Mouse (Mus musculus): ENCODE results near the gene Pla2g4d. TPM values are rescaled to one million over a fixed set of nuclear protein-coding genes. Genes with fewer than 3 reads are reported as not detected.

Pla2g4d gene
- total RNA-seq (2017) = not detected in 3 replicates

DNA sequence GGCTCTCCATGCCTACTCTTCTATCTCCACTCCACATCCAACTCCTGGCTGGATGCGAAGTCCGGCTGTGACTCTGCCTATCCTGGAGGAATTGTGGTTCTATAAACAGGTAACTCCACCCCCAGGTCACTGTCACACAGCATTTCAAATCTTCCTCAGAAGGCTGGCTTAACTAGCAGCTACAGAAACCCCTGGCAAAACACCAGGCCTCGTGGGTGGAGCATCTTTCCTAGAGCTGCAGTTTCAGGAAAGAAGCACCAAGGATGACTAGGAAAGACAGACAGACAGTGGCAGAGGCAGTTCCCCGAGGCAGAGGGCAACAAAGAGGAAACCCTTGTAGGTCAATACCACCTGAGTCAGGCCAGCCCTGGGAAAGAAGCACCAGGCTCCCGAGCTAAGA is at the start of gene Pla2g4d:
Gene Pla2g4d (minus strand): TSS at position 203 of the 400 bp plus-strand sequence.
- ATAC-seq (replicated peaks; ENCODE audit: insufficient number of reproducible peaks, low FRiP score, low TSS enrichment, poor library complexity, severe bottlenecking) = no peak

DNA sequence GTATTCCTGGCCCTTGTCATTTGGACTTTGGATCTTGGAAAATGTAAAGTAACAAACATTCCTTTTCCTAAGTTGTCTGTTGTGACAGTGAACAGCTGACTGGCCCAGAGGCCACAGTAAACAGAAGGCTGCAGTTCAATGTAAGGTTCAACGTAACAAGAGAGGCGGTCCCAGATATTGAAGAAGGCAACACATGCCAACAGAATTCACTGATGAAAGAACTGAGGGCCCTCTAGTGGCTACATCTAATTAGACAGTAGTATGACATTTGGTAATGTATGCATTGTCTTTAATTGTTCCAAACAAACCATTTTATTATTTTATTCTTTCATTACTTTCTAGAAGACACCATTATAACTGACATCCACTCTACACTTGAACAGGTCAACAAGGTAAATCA is 48.9 kb upstream of the Pla2g4d start:
- no peak for ATAC-seq (replicated peaks; ENCODE audit: insufficient number of reproducible peaks, low FRiP score, low TSS enrichment, poor library complexity, severe bottlenecking)

DNA sequence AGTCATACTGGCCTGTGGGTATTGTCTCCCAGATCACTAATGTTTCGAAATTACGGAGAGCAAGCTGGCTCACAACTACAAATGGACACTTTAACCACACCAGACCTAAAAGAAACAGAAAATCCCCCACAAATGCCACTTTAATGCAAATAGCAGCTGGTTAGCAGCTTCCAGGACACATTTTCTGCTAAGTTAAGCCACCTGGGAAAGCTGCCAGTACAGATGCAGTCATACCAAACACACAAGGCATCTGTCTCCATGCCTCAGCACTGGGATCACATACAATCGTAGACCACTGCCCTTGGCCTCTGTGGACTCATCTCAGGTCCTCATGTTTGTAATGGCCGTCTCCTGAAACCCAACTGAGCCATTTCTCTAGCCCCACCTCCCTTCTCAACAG is 42.6 kb upstream of the Pla2g4d start:
- no peak for ATAC-seq (replicated peaks; ENCODE audit: insufficient number of reproducible peaks, low FRiP score, low TSS enrichment, poor library complexity, severe bottlenecking)

DNA sequence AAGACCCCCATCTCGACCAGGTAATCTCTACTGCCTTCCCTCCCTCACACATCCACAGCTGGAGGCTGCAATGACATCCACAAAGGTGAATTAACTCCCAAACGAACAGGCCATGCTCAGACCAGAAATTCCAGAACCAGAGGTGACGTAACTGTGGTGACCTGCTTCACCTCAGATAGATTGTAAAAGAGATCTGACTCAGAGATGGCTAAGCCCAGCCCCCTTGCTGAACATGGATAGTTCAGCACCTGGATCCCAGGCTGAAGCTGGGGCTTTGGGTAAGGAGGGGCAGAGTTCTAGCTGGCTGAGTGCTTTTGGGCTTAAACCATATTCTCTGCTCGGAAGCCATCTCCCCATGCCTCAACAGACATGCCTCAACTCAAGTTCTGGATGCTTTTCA is 26.1 kb upstream of the Pla2g4d start:
- no peak for ATAC-seq (replicated peaks; ENCODE audit: insufficient number of reproducible peaks, low FRiP score, low TSS enrichment, poor library complexity, severe bottlenecking)

DNA sequence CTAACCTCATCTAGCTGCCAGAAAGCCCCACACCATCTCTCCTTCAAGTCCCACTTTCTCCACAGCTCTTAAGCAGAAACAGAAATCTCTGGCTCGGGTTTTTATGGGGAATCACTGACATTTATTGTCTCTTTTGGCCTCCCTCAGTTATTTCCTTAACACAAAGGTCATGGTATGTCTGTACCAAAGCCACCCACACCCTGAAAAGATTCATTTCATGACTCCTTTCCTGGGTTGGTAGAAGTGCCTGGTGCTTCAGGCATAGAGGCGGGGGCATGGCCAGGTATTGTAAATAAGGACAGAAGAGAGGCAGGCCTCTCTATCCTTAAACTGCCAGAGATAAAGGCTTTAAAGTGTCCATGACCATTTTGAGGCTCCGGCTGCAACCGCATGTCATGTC is 25.5 kb upstream of the Pla2g4d start:
- no peak for ATAC-seq (replicated peaks; ENCODE audit: insufficient number of reproducible peaks, low FRiP score, low TSS enrichment, poor library complexity, severe bottlenecking)

DNA sequence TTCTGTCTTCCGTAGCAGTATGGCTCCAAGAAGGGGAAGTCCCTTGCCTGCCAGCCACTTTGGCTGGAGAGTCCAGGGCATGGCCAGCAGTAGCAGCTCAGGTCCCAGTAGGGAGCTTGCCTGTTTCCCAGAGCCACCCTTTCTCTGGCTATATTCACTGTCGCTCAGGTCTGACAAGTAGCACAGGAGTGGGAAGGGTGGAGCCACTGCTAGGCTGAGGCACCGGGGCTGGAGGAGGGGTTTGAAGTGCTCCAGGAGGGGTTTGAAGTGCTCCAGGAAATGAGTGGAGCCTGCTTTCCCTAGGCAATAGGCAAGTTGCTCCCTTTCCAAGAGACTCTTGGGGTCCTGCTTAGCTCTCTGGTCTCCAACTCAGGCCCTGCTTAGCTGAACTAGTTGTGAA is 25.0 kb upstream of the Pla2g4d start, which contains the start of gene Pla2g4f:
Gene Pla2g4f (minus strand): TSS at position 190 of the 400 bp plus-strand sequence.
- ATAC-seq (replicated peaks; ENCODE audit: insufficient number of reproducible peaks, low FRiP score, low TSS enrichment, poor library complexity, severe bottlenecking) = no peak

DNA sequence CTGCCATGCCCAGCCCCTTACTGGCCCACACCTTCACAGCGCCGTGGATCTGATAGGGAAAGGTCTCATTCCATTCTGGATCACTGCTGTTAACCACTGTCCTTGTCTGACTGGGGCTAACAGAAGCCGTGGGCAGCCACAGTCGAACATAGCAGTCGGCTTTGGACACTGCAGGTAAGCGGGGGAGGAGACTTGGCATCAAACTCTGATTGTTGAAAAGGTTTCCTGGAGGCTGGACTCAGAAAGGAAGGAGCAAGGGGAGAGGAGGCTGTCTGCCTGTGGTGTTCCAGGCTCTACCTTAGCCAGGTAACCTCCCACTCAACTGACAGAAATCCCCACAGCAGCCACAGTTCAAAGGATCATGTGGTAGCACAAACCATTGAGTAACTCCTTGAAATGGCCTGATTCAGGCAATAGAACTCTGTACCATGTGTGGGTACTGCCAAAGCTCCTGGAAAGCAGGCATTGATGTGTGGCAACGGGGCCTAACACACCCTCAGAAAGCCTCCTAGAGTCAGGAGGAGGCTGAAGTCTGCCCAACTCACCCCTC is 23.4 kb upstream of the Pla2g4d start:
- no peak for ATAC-seq (replicated peaks; ENCODE audit: insufficient number of reproducible peaks, low FRiP score, low TSS enrichment, poor library complexity, severe bottlenecking)

DNA sequence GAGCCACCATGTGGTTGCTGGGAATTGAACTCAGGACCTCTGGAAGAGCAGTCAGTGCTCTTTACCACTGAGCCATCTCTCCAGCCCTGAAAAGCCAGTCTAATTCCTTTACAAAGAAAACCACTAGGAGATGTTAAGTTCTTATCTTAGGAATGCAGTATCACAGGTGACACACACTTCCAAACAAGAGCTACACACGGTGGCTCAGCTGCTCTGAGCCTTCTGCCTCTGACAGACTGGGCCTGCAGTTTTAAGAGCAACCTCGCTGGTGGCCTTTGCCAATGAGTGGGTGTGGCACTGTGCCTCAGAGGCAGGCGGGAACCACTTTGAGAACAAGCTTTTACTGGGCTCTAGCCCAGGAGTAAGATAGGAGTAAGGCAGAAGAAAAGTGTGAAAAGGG is 15.1 kb upstream of the Pla2g4d start:
- no peak for ATAC-seq (replicated peaks; ENCODE audit: insufficient number of reproducible peaks, low FRiP score, low TSS enrichment, poor library complexity, severe bottlenecking)

DNA sequence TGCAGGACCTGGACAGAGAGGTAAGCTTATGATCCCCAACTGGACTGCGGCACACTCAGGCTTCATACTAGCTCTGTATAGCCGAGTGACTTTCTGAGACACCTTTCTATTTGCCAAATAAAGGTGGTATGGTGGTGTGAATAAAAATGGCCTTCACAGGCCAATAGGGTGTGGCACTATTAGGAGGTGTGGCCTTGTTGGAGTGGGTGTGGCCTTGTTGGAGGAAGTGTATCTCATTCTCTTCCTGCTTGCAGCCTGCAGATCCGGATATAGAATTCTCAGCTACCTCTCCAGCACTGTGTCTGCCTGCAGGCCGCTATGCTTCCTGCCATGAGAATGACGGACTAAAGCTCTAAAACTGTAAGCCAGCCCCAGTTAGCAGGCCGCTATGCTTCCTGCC is 12.1 kb upstream of the Pla2g4d start:
- no peak for ATAC-seq (replicated peaks; ENCODE audit: insufficient number of reproducible peaks, low FRiP score, low TSS enrichment, poor library complexity, severe bottlenecking)

DNA sequence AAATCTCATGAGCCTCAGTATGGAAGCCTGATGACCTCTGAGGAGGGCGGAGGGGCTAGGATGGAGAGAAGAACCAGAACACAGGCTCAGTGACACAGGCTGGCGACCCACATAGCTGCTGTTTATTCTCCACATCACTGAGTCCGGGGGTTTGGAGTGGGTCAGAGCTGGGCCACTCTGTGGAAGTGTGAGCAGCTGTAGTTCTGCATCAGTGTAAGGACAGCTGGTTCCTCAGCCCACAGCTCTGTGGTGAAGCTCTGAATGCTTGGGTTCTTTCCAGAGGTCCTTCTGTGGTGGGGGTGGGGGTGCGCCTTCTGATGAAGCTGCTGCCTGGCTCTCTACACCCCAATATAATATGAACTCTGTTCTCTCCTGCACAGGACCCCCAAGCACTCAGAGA is 10.9 kb upstream of the Pla2g4d start:
- no peak for ATAC-seq (replicated peaks; ENCODE audit: insufficient number of reproducible peaks, low FRiP score, low TSS enrichment, poor library complexity, severe bottlenecking)

DNA sequence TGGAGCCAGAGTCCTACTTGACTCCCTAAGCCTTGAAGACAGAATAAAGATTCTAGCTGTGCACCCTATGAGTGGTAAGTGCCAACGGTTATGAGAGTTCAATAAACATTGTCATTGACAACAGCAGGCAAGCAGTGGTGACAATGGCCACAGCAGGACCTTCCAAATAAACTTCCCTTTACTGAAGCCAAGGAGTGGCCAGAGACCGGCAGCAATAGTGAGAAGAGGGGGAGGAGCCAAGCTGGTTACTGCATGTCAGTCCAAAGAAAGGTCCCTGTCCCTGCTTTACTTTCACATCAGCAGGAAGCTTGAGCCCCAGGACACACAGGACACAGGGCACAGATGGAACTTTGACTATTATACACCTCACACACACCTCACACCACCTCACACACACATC is 7.2 kb upstream of the Pla2g4d start:
- ATAC-seq (replicated peaks; ENCODE audit: insufficient number of reproducible peaks, low FRiP score, low TSS enrichment, poor library complexity, severe bottlenecking) = no peak

DNA sequence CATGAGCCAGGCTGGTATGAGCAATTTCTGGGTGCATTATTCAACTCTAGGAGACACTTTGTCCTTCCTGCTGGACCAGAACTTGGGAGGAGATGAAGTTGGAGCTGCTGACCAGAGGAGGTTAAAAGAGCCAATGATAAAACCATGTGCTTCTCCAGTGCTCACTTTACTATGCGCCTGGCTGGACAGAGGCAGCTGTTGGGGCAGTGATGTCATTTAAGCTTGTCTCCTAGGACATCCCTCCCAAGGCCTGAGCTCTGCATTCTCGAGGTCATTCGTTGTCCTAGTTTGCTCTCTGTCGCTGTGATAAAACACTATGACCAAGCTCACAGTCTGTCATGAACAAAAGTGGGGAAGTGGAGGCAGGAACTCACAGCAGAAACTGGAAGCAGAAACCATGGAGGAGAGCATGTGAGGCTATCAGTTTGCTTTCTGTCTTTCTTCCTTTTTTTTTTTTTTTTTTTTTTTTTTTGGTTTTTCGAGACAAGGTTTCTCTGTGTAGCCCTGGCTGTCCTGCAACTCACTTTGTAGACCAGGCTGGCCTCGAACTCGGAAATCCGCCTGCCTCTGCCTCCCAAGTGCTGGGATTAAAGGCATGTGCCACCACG is 2.6 kb upstream of the Pla2g4d start:
- no peak for ATAC-seq (replicated peaks; ENCODE audit: insufficient number of reproducible peaks, low FRiP score, low TSS enrichment, poor library complexity, severe bottlenecking)

DNA sequence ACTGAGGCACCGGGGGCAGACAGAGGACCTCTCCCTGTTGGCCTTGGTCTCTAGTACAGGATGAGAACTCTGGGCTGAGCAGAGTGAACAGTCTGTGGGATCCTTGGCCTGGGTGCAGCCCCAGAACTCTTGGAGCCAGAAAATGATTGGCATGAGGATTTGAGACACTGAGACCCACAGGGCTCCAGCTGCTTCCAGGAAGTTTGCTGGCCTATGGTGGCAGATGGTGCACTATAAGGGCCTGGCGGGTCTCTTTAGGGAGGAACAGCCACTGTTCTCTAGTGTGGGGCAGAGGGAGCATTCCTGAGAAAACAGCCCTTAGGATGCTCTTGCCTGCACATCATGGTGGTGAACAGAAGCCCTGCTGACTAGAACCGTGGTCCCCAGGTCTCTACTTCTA is 596 bp downstream of the Pla2g4d start:
- ATAC-seq (replicated peaks; ENCODE audit: insufficient number of reproducible peaks, low FRiP score, low TSS enrichment, poor library complexity, severe bottlenecking) = no peak

DNA sequence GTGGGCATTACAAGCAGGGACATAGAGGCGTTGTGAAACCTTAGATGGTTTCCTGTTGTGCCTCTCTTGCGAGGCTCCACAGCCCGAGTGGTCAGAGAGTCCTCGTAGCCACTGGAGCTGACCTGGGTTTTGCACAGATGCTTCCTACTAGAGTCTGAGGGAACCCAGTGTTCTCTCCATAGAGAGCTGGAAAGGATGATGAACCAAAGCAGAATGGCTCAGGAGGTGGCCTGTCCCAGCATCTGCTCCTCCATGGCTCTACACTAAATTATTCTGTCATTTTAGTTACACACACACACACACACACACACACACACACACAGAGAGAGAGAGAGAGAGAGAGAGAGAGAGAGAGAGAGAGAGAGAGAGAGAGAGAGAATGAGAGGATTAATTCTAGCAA is 3.4 kb downstream of the Pla2g4d start:
- ATAC-seq (replicated peaks; ENCODE audit: insufficient number of reproducible peaks, low FRiP score, low TSS enrichment, poor library complexity, severe bottlenecking) = no peak

DNA sequence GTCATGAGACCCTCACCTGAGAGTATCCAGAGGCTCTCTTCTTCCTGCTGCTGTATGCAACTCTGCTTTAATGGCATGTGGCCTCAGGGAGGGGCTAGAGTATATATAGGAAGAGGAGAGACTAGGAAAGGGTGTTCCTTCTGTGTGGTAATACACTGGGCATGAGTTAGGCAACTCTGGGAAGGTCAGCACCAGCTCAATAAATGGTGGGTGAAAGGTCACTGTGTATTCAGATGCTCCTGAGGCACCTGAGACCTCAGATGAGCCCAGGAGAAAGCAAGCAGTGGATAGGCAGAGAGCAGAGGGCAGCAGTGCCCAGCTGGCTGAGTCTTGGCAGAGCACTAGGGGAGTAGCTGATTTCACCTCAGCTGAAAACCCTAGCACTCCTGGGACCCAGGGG is 4.3 kb downstream of the Pla2g4d start:
- ATAC-seq (replicated peaks; ENCODE audit: insufficient number of reproducible peaks, low FRiP score, low TSS enrichment, poor library complexity, severe bottlenecking) = no peak

DNA sequence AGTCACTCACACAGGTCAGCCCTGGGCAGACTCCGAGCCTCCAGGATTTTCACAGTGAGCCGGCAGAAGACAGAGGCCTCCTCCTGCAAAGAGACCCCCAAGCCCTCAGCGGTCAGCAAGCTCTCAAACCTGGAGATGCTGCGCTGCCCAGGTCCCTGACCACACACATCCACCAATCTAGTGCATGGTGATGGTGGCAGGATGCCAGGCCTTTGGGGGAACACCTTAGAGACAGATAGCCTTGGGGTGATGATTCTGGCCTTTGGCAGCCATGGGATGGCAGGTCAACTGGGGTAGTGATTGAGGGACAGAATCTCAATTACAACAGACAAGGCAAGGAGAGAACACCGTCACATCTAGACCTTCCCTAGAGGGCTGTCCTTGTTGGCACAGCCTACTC is 4.9 kb downstream of the Pla2g4d start:
- no peak for ATAC-seq (replicated peaks; ENCODE audit: insufficient number of reproducible peaks, low FRiP score, low TSS enrichment, poor library complexity, severe bottlenecking)

DNA sequence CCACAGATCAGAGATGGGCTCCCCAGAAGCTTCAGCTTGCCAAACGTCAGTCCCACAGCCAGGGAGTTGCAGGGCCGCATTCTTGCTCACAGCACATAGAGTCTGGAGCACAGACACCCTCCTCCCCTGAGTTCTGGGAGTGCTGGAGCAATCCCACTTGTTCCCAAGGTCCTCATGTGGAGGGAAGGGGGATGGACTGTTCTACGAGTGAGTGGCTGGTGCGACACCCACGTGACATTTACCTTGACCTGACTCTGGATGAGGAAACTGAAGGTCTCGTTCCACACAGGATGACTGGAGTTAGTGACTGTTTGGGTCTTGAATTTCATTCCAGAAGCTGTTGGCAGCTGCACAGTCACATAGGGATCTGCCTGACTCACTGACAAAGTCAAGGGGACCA is 5.4 kb downstream of the Pla2g4d start:
- ATAC-seq (replicated peaks; ENCODE audit: insufficient number of reproducible peaks, low FRiP score, low TSS enrichment, poor library complexity, severe bottlenecking) = no peak

DNA sequence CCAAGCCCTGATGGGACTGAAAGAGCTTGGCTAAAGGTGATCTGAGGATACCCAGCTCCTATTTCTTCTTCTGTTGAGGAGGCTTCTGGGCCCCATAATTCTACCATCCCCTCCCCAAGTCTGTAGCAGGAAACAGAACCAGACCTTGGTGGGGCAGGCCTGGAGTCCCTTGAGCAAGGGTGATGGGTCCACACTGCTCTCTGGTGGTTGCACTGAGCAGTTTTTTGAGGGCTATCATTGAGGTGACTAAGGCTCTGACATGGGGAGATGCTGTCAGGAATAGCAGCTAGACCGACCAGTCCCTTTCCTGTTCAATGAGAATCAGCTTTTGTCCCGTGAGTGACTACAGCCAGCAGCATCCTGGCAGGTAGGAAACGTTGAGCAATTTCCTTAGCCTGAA is 7.8 kb downstream of the Pla2g4d start:
- no peak for ATAC-seq (replicated peaks; ENCODE audit: insufficient number of reproducible peaks, low FRiP score, low TSS enrichment, poor library complexity, severe bottlenecking)

DNA sequence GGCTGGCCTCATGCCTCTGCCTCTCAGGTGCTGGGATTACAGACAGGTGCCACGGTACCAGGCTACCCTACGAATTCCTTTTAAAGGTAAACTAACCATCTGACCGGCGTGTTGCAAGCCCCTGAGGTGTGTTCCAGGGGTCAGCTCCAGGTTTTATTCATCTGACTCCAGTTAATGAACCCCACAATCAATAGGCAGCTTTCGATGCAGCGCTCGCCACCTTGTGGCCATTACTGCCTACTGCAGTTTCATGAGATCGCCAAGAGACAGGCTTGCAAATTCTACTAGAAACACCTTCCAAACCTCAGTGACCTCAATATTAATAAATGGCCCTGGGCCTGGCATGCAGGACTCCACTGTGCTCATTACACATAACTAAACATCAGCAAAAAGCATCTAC is 9.0 kb downstream of the Pla2g4d start:
- ATAC-seq (replicated peaks; ENCODE audit: insufficient number of reproducible peaks, low FRiP score, low TSS enrichment, poor library complexity, severe bottlenecking) = no peak

DNA sequence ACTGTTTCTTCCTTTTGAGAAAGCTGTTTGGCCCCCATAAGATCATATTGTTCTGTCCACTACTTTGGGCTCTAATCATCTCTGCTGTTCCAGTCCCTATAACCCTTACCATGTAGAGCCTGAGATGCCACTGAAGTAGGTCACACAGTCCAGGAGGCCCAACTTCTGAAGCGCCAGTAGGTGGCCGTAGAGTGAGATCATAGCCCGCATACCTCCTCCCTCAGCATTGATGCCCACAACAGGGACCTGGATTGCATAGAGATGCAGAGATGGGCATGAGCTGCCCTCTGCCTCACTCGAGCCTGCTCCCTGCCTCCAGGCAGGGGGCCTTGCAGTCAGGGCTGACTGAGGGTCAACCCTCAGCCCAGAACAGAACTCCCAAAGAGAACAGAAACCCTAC is 12.0 kb downstream of the Pla2g4d start:
- no peak for ATAC-seq (replicated peaks; ENCODE audit: insufficient number of reproducible peaks, low FRiP score, low TSS enrichment, poor library complexity, severe bottlenecking)

DNA sequence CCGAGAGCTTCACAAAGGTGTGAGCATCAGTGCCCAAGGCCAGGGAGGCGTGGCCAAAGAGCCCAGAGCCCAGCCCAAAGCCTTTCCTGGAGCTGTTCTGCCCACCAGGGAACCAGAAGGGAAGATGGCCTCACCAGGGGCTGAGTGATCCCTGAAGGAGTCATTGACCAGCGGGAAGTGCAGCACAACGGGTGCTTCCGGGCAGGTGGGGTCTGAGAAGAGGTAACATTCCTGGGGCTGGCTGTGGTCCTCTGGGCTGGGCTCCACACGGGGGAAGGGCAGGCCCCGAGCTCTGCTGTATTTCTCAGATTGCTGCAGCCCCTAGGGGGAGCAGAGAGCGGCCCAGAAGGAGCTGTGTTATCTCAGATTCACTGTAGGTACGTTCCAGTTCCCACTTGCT is 20.4 kb downstream of the Pla2g4d start:
- ATAC-seq (replicated peaks; ENCODE audit: insufficient number of reproducible peaks, low FRiP score, low TSS enrichment, poor library complexity, severe bottlenecking) = no peak
